Mouse (Mus musculus) heart, adult 18-20 months (tissue): ENCODE results near the gene Mcpt2. TPM values are rescaled to one million over a fixed set of nuclear protein-coding genes. Genes with fewer than 3 reads are reported as not detected.
"Not testable (repeated sequence)": the region's sequence is repeated elsewhere in the genome, so short reads cannot be mapped to it uniquely, and the experiment has no call there.

Experiments used
- DNase-seq, 2 experiments: peaks; one replicate each; pipeline ENCODE4 v3.0.0; 2021 to 2022; ENCODE audit warnings: mixed read lengths in 1 of 2
- long read RNA-seq, 2 experiments: library from polyadenylated mRNA; stranded (forward); transcript quantifications; one replicate each; pipeline ENCODE4 v2.0.0; 2021
- microRNA-seq, 2 experiments: library from miRNA; unstranded; fragments of <30 nt; microRNA quantifications; one replicate each; pipeline ENCODE4 v1.2.0; 2022
- total RNA-seq, 2 experiments: library from RNA; stranded (reverse); gene quantifications; 2 replicates each; pipeline ENCODE4 v1.2.3; 2021

Gene Mcpt2
- not detected for total RNA-seq
- long read RNA-seq, experiment 1, result 0 reads
- long read RNA-seq, experiment 2, result 0 reads

- not testable (repeated sequence) for DNase-seq
Measured at GRCm38 (mm10) chr14:56041792-56042191, at the start of gene Mcpt2. Gene Mcpt2, plus strand, starts transcription at chr14:56042041.

- no peak for DNase-seq
Measured at GRCm38 (mm10) chr14:56013147-56013546, 28.7 kb upstream of the Mcpt2 start.

- DNase-seq, result no peak
Measured at GRCm38 (mm10) chr14:56013924-56014323, 27.9 kb upstream of the Mcpt2 start.

GRCm38 (mm10) chr14:56017671-56018070 lies 24.2 kb upstream of the Mcpt2 start, which contains the start of gene Mcpt1:
Gene Mcpt1, plus strand, starts transcription at chr14:56017971.
- DNase-seq, result not testable (repeated sequence)

- no peak for DNase-seq
Measured at GRCm38 (mm10) chr14:56019446-56019845, 22.4 kb upstream of the Mcpt2 start.

GRCm38 (mm10) chr14:56021305-56021704 lies 20.5 kb upstream of the Mcpt2 start:
- DNase-seq, result not testable (repeated sequence)

GRCm38 (mm10) chr14:56030395-56030794 lies 11.4 kb upstream of the Mcpt2 start, which contains the start of gene Mcpt9:
Gene Mcpt9, minus strand, starts transcription at chr14:56030495.
- DNase-seq, result not testable (repeated sequence)

- no peak for DNase-seq
Measured at GRCm38 (mm10) chr14:56034433-56034832, 7.4 kb upstream of the Mcpt2 start.

GRCm38 (mm10) chr14:56055408-56055807 lies 13.6 kb downstream of the Mcpt2 start:
- no peak for DNase-seq

GRCm38 (mm10) chr14:56057722-56058121 lies 15.9 kb downstream of the Mcpt2 start:
- DNase-seq, result no peak

GRCm38 (mm10) chr14:56062213-56062612 lies 20.4 kb downstream of the Mcpt2 start, which contains the start of gene Mcpt4:
Gene Mcpt4, minus strand, starts transcription at chr14:56062313.
- not testable (repeated sequence) for DNase-seq

GRCm38 (mm10) chr14:56082016-56082415 lies 40.2 kb downstream of the Mcpt2 start:
- DNase-seq, result no peak

- DNase-seq, result no peak
Measured at GRCm38 (mm10) chr14:56085167-56085566, 43.3 kb downstream of the Mcpt2 start, which contains the start of gene Mcpt8. Gene Mcpt8, minus strand, starts transcription at chr14:56085273.

GRCm38 (mm10) chr14:56086711-56087110 lies 44.9 kb downstream of the Mcpt2 start:
- DNase-seq, result no peak

- DNase-seq, result no peak
Measured at GRCm38 (mm10) chr14:56093353-56093752, 51.5 kb downstream of the Mcpt2 start.

Small RNAs within 50 kb of the gene (microRNA-seq; reads per million reads assigned to microRNA genes)
- 0 reads per million in 2 experiments for gene Mir6949

Other genes with a start within 250 kb of the Mcpt2 start
- 1 to 10 TPM; 2.5 to 4.0 TPM for gene Nfatc4, start 218.9 kb upstream of the Mcpt2 start, total RNA-seq
- 1 to 10 TPM; 7.2 to 7.4 TPM for gene Nynrin, start 188.0 kb upstream of the Mcpt2 start, total RNA-seq
- not detected for gene Cbln3, start 157.6 kb upstream of the Mcpt2 start, total RNA-seq
- gene Khnyn, start 157.1 kb upstream of the Mcpt2 start, total RNA-seq, result 10 to 100 TPM in 1 of 2 experiments, 1 to 10 TPM in 1; 8.6 to 10.0 TPM
- 100 to 1,000 TPM; 119 to 138 TPM for gene Sdr39u1, start 141.7 kb upstream of the Mcpt2 start, total RNA-seq
- gene Cma1, start 97.4 kb upstream of the Mcpt2 start, total RNA-seq, result 1 to 10 TPM; 1.6 to 2.5 TPM
- not detected for gene Cma2, start 91.1 kb upstream of the Mcpt2 start, total RNA-seq
- gene Mcpt1, start 24.1 kb upstream of the Mcpt2 start, total RNA-seq, result not detected
- gene Mcpt9, start 11.5 kb upstream of the Mcpt2 start, total RNA-seq, result not detected
- 1 to 10 TPM; 1.3 to 1.6 TPM for gene Mcpt4, start 20.3 kb downstream of the Mcpt2 start, total RNA-seq
- not detected for gene Mcpt8, start 43.2 kb downstream of the Mcpt2 start, total RNA-seq
- gene Ctsg, start 60.5 kb downstream of the Mcpt2 start, total RNA-seq, result not detected
- not detected for gene Gzme, start 78.6 kb downstream of the Mcpt2 start, total RNA-seq
- not detected for gene Gzmd, start 90.6 kb downstream of the Mcpt2 start, total RNA-seq
- gene Gzmg, start 117.5 kb downstream of the Mcpt2 start, total RNA-seq, result not detected
- not detected for gene Gzmn, start 132.6 kb downstream of the Mcpt2 start, total RNA-seq
- gene Gzmf, start 169.4 kb downstream of the Mcpt2 start, total RNA-seq, result not detected
- gene Gzmc, start 192.6 kb downstream of the Mcpt2 start, total RNA-seq, result not detected
- gene Gzmb, start 220.2 kb downstream of the Mcpt2 start, total RNA-seq, result under 1 TPM in 1 of 2 experiments, not detected in 1; 0.30 TPM